Mouse (Mus musculus) spleen, adult 2 months (tissue): ENCODE data around the gene Itga9.

ENCODE experiments used
- CTCF ChIP-seq: fragments of 200-500 bp; IDR thresholded peaks from 2 replicates; pipeline ENCODE4 v1.5.1; 2011; ENCODE audit warnings: mild to moderate bottlenecking, inconsistent platforms; ENCODE audit not compliant: insufficient read depth, insufficient read length, insufficient replicate concordance; ENCODE audit errors: extremely low read depth
- POLR2A ChIP-seq: fragments of 200-500 bp; IDR thresholded peaks from 2 replicates; pipeline ENCODE4 v1.6.1; 2011; ENCODE audit warnings: low read depth, low read length, inconsistent platforms

- TF ChIP-seq CTCF: no peak
- TF ChIP-seq POLR2A: no peak
Measured at GRCm38 (mm10) chr9:118762759-118763158, 156.3 kb downstream of the Itga9 start.
